Mouse (Mus musculus) C2C12 (cell line): ENCODE data around the gene Ltbp4. TPM values are rescaled to one million over a fixed set of nuclear protein-coding genes. Genes with fewer than 3 reads are reported as not detected.
A peak's percentile ranks its signal among the peaks of the same experiment; 100 is the strongest.

ENCODE experiments used
- H3K27me3 ChIP-seq: one replicate; pipeline ENCODE4 v1.6.1; 2011; ENCODE audit not compliant: control insufficient read depth, insufficient read depth, insufficient read length
- H3K36me3 ChIP-seq: one replicate; pipeline ENCODE4 v1.6.1; 2011; ENCODE audit not compliant: control insufficient read depth, insufficient read depth
- H3K4me3 ChIP-seq: one replicate; pipeline ENCODE4 v1.5.1; 2011; ENCODE audit warnings: mild to moderate bottlenecking, control low read depth; ENCODE audit not compliant: poor library complexity, insufficient read depth, severe bottlenecking
- H3K79me2 ChIP-seq: one replicate; pipeline ENCODE4 v1.6.1; 2011; ENCODE audit not compliant: control insufficient read depth, insufficient read depth
- H3K79me3 ChIP-seq: one replicate; pipeline ENCODE4 v1.6.1; 2011; ENCODE audit warnings: low read depth, control low read depth
- H3ac ChIP-seq: one replicate; pipeline ENCODE3; 2011; ENCODE audit warnings: low read depth; ENCODE audit not compliant: control insufficient read depth, insufficient read length
- CEBPB ChIP-seq: IDR thresholded peaks from one replicate; pipeline ENCODE4 v1.6.1; 2011; ENCODE audit warnings: low read depth, mild to moderate bottlenecking, control low read depth, moderate library complexity
- CTCF ChIP-seq: IDR thresholded peaks from one replicate; pipeline ENCODE4 v1.5.1; 2011; ENCODE audit not compliant: control insufficient read depth, insufficient read depth, insufficient read length
- FOSL1 ChIP-seq: IDR thresholded peaks from one replicate; pipeline ENCODE4 v1.8.0; 2011; ENCODE audit warnings: mild to moderate bottlenecking, low read length; ENCODE audit not compliant: poor library complexity, insufficient read depth, severe bottlenecking
- MAX ChIP-seq: IDR thresholded peaks from one replicate; pipeline ENCODE4 v1.6.1; 2011; ENCODE audit warnings: mild to moderate bottlenecking, control low read depth
- MYOD1 ChIP-seq: IDR thresholded peaks from one replicate; pipeline ENCODE4 v1.6.1; 2011; ENCODE audit warnings: low read depth; ENCODE audit not compliant: control insufficient read depth, insufficient read length
- MYOG ChIP-seq: IDR thresholded peaks from one replicate; pipeline ENCODE4 v1.6.1; 2011; ENCODE audit not compliant: control insufficient read depth, insufficient read length; ENCODE audit errors: extremely low read depth
- USF1 ChIP-seq: IDR thresholded peaks from one replicate; pipeline ENCODE4 v1.6.1; 2011; ENCODE audit warnings: low read depth, mild to moderate bottlenecking, control low read depth, moderate library complexity
- polyA plus RNA-seq: library from polyadenylated mRNA; unstranded; fragments of >200 nt; fragmentation: generic; extraction: Trizol; gene quantifications from one replicate; pipeline ENCODE4 v1.2.1, GENCODE M21; 2012; ENCODE audit warnings: missing spikeins

Gene Ltbp4
- polyA plus RNA-seq, 1 experiment: 22.9 TPM

GRCm38 (mm10) chr7:27355261-27355660, 17.8 kb upstream of the Ltbp4 start:
- Histone ChIP-seq H3K27me3 (no peaks in the 10 kb centered on the region), H3K79me3 (peaks cover 2% of the 10 kb centered on the region), H3K4me3 (peak overlapping the region; percentile 46), H3K79me2 (peaks cover 9% of the 10 kb centered on the region), H3ac (peak overlapping the region; percentile 53), H3K36me3 (no peaks in the 10 kb centered on the region)
- TF ChIP-seq CEBPB (no peak), FOSL1 (no peak), USF1 (no peak), MAX (no peak)

GRCm38 (mm10) chr7:27354783-27355182, 17.3 kb upstream of the Ltbp4 start:
- Histone ChIP-seq H3K36me3 (no peaks in the 10 kb centered on the region), H3K4me3 (no peak overlapping the region), H3K27me3 (no peaks in the 10 kb centered on the region), H3K79me2 (peaks cover 9% of the 10 kb centered on the region), H3K79me3 (peaks cover 2% of the 10 kb centered on the region), H3ac (no peak overlapping the region)
- TF ChIP-seq FOSL1 (no peak), CTCF (no peak), MAX (no peak), USF1 (no peak), MYOD1 (no peak), CEBPB (no peak), MYOG (no peak)

- Histone ChIP-seq H3ac (no peak overlapping the region), H3K4me3 (no peak overlapping the region), H3K36me3 (no peaks in the 10 kb centered on the region), H3K27me3 (no peaks in the 10 kb centered on the region), H3K79me3 (peaks cover 2% of the 10 kb centered on the region), H3K79me2 (peaks cover 9% of the 10 kb centered on the region)
- TF ChIP-seq CTCF: no peak
- no peak for TF ChIP-seq MYOD1
- no peak for TF ChIP-seq USF1
- no peak for TF ChIP-seq MAX
- TF ChIP-seq FOSL1: no peak
- TF ChIP-seq CEBPB: no peak
- TF ChIP-seq MYOG: no peak
These were observed 16.7 kb upstream of the Ltbp4 start for GRCm38 (mm10) chr7:27354144-27354543.

- no peak overlapping the region for H3K4me3 ChIP-seq
- H3K79me3 ChIP-seq: no peaks in the 10 kb centered on the region
- H3ac ChIP-seq: no peak overlapping the region
- no peaks in the 10 kb centered on the region for H3K27me3 ChIP-seq
- H3K36me3 ChIP-seq: no peaks in the 10 kb centered on the region
- TF ChIP-seq MYOG: no peak
- no peak for TF ChIP-seq CEBPB
- no peak for TF ChIP-seq FOSL1
- no peak for TF ChIP-seq CTCF
- TF ChIP-seq USF1: no peak
- TF ChIP-seq MAX: no peak
- H3K79me2 ChIP-seq: no peaks in the 10 kb centered on the region
These were observed 8.0 kb upstream of the Ltbp4 start for GRCm38 (mm10) chr7:27345444-27345843.

- H3K79me3 ChIP-seq: no peaks in the 10 kb centered on the region
- no peaks in the 10 kb centered on the region for H3K36me3 ChIP-seq
- no peaks in the 10 kb centered on the region for H3K79me2 ChIP-seq
- no peaks in the 10 kb centered on the region for H3K27me3 ChIP-seq
- no peak overlapping the region for H3ac ChIP-seq
- H3K4me3 ChIP-seq: no peak overlapping the region
- TF ChIP-seq MYOD1 (no peak), MAX (no peak), CTCF (no peak), FOSL1 (no peak), MYOG (no peak), USF1 (no peak), CEBPB (no peak)
These were observed 5.1 kb upstream of the Ltbp4 start for GRCm38 (mm10) chr7:27342595-27342994.

- H3ac ChIP-seq: no peak overlapping the region
- H3K27me3 ChIP-seq: no peaks in the 10 kb centered on the region
- H3K79me3 ChIP-seq: no peaks in the 10 kb centered on the region
- H3K79me2 ChIP-seq: no peaks in the 10 kb centered on the region
- no peak overlapping the region for H3K4me3 ChIP-seq
- TF ChIP-seq MAX (no peak), MYOG (no peak), USF1 (no peak), FOSL1 (no peak), MYOD1 (no peak), CEBPB (no peak), CTCF (no peak)
- no peaks in the 10 kb centered on the region for H3K36me3 ChIP-seq
These were observed 2.0 kb upstream of the Ltbp4 start for GRCm38 (mm10) chr7:27339519-27339918.

GRCm38 (mm10) chr7:27339114-27339513, 1.6 kb upstream of the Ltbp4 start:
- Histone ChIP-seq H3K36me3 (no peaks in the 10 kb centered on the region), H3K79me3 (no peaks in the 10 kb centered on the region), H3K4me3 (no peak overlapping the region), H3K79me2 (no peaks in the 10 kb centered on the region), H3ac (no peak overlapping the region), H3K27me3 (no peaks in the 10 kb centered on the region)
- no peak for TF ChIP-seq USF1
- no peak for TF ChIP-seq MYOG
- TF ChIP-seq CTCF: no peak
- no peak for TF ChIP-seq MAX
- no peak for TF ChIP-seq MYOD1
- TF ChIP-seq FOSL1: no peak
- no peak for TF ChIP-seq CEBPB
